27 mouse cellular contexts compared by ENCODE assay signal in the genomic region with DNA sequence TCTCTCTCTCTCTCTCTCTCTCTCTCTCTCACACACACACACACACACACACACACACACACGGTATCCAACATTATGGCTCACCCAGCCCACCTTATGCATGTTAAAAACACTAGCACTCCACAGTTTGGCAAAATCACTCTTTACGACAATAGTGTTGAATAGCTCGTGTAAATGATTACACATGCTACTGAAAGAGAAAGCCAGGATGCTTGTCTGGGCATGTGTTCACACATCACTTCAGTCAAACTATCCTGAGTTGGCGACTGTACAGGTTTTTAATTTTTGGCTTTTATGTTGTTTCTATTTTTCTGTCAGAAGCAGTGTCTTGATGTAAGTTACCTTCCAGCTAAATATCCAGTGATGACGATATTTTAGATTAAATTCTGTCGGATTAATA.
DNase-seq lines count a peak whose midpoint lies in the region; ATAC-seq lines count a peak whose summit lies in the region.
"Had no signal": no experiment of that assay in that cellular context is flagged by ENCODE, and none has a peak within 500 bp of the region (broad histone marks: within the 10 kb centered on the region; RNA-seq: fewer than 3 reads in every experiment).

No protein-coding gene starts in this region.

- no peaks in the 10 kb centered on the region for H3K27me3 ChIP-seq in embryonic facial prominence, embryonic 14.5 days (replicated peaks; ENCODE audit: control insufficient read depth, insufficient read depth, low read length)
- no peaks in the 10 kb centered on the region for H3K27me3 ChIP-seq in embryonic facial prominence, embryonic 10.5 days (replicated peaks; ENCODE audit: low read depth, poor library complexity, severe bottlenecking)
- H3K27me3 ChIP-seq in forebrain, embryonic 16.5 days (replicated peaks; ENCODE audit: control insufficient read depth, insufficient read depth, low read length): no peaks in the 10 kb centered on the region
- no peaks in the 10 kb centered on the region for H3K27me3 ChIP-seq in forebrain, embryonic 11.5 days (ENCODE audit: control insufficient read depth, insufficient read depth, low read length)
- H3K27me3 ChIP-seq in midbrain, embryonic 11.5 days (ENCODE audit: control insufficient read depth, insufficient read depth, low read length): no peaks in the 10 kb centered on the region
- no peaks in the 10 kb centered on the region for H3K27me3 ChIP-seq in midbrain, embryonic 14.5 days (ENCODE audit: control insufficient read depth, insufficient read depth, low read length)
- H3K27me3 ChIP-seq: embryonic facial prominence, embryonic 12.5 days; embryonic facial prominence, embryonic 15.5 days; forebrain, embryonic 12.5 days; Patski had no signal

- no peak for ATAC-seq in embryonic facial prominence, embryonic 14.5 days (ENCODE audit: low read depth)
- ATAC-seq in forebrain, embryonic 16.5 days: peak; percentile 77
- ATAC-seq in forebrain, embryonic 11.5 days (replicated peaks; ENCODE audit: low FRiP score): no peak
- no peak for ATAC-seq in midbrain, embryonic 11.5 days (ENCODE audit: low FRiP score)
- ATAC-seq in midbrain, embryonic 14.5 days (ENCODE audit: low FRiP score, low TSS enrichment): no peak
- ATAC-seq: activated CD4-positive, CD25-positive, alpha-beta regulatory T cell, adult 4 months; CD4-positive, CD25-positive, alpha-beta regulatory T cell, adult 4 months; Patski had no signal

- H3K36me3 ChIP-seq in embryonic facial prominence, embryonic 14.5 days (ENCODE audit: control insufficient read depth, insufficient read depth, low read length): no peaks in the 10 kb centered on the region
- no peaks in the 10 kb centered on the region for H3K36me3 ChIP-seq in embryonic facial prominence, embryonic 10.5 days (replicated peaks)
- no peaks in the 10 kb centered on the region for H3K36me3 ChIP-seq in forebrain, embryonic 16.5 days (ENCODE audit: control insufficient read depth, insufficient read depth)
- H3K36me3 ChIP-seq in forebrain, embryonic 11.5 days (ENCODE audit: control insufficient read depth, insufficient read depth, low read length): no peaks in the 10 kb centered on the region
- H3K36me3 ChIP-seq in midbrain, embryonic 11.5 days (ENCODE audit: control insufficient read depth, insufficient read depth, low read length): no peaks in the 10 kb centered on the region
- H3K36me3 ChIP-seq in midbrain, embryonic 14.5 days (ENCODE audit: control insufficient read depth, insufficient read depth, low read length): no peaks in the 10 kb centered on the region
- H3K36me3 ChIP-seq: embryonic facial prominence, embryonic 12.5 days; embryonic facial prominence, embryonic 15.5 days; forebrain, embryonic 12.5 days; G1E had no signal

- DNase-seq in embryonic facial prominence, embryonic 14.5 days (ENCODE audit: low spot score): peak; percentile 66
- no peak for DNase-seq in embryonic facial prominence, embryonic 10.5 days (ENCODE audit: low spot score)
- no peak for DNase-seq in forebrain, embryonic 11.5 days (ENCODE audit: low spot score)
- peak; percentile 28 for DNase-seq in midbrain, embryonic 11.5 days (ENCODE audit: low spot score, missing footprints)
- DNase-seq in midbrain, embryonic 14.5 days: no peak
- DNase-seq in thymus, postnatal 4 days: peak; percentile 1
- no peak for DNase-seq in thymus, postnatal 25 days
- DNase-seq: adrenal gland, adult 8-10 months; adrenal gland, postnatal 14 days; adrenal gland, postnatal 36 days; B cell, adult 2 months; cerebellum, adult 11 months; cerebellum, adult 18-20 months; cerebellum, adult 8-10 months; cerebellum, adult 9-11 months; cerebellum, postnatal 14 days; cerebellum, postnatal 36 days; embryo, embryonic 11 days had no signal

- no peaks in the 10 kb centered on the region for H3K4me1 ChIP-seq in embryonic facial prominence, embryonic 14.5 days (ENCODE audit: control insufficient read depth, insufficient read depth, low read length)
- H3K4me1 ChIP-seq in embryonic facial prominence, embryonic 10.5 days: peaks cover 4% of the 10 kb centered on the region; the same call in 1 of the 2 replicates
- no peaks in the 10 kb centered on the region for H3K4me1 ChIP-seq in forebrain, embryonic 16.5 days (replicated peaks; ENCODE audit: control insufficient read depth, insufficient read depth, low read length)
- H3K4me1 ChIP-seq in forebrain, embryonic 11.5 days (replicated peaks; ENCODE audit: control insufficient read depth, insufficient read depth, low read length): no peaks in the 10 kb centered on the region
- H3K4me1 ChIP-seq in midbrain, embryonic 11.5 days (ENCODE audit: control insufficient read depth, insufficient read depth, low read length): no peaks in the 10 kb centered on the region
- no peaks in the 10 kb centered on the region for H3K4me1 ChIP-seq in midbrain, embryonic 14.5 days (ENCODE audit: control insufficient read depth, insufficient read depth, low read length)
- H3K4me1 ChIP-seq: embryonic facial prominence, embryonic 12.5 days; embryonic facial prominence, embryonic 15.5 days; forebrain, embryonic 12.5 days had no signal

- WGBS in embryonic facial prominence, embryonic 14.5 days: 75% methylated on average over 6 of the region's 6 CpGs
- 89% methylated on average over 6 of the region's 6 CpGs for WGBS in embryonic facial prominence, embryonic 10.5 days
- WGBS in forebrain, embryonic 16.5 days: 62% methylated on average over 6 of the region's 6 CpGs
- WGBS in forebrain, embryonic 11.5 days: 91% methylated on average over 6 of the region's 6 CpGs
- WGBS in midbrain, embryonic 11.5 days: 92% methylated on average over 6 of the region's 6 CpGs
- 90% methylated on average over 6 of the region's 6 CpGs for WGBS in midbrain, embryonic 14.5 days

- no peak overlapping the region for H3K4me3 ChIP-seq in embryonic facial prominence, embryonic 14.5 days (ENCODE audit: low read depth, low read length)
- H3K4me3 ChIP-seq in embryonic facial prominence, embryonic 10.5 days: no peak overlapping the region
- no peak overlapping the region for H3K4me3 ChIP-seq in forebrain, embryonic 16.5 days (replicated peaks; ENCODE audit: low read length)
- H3K4me3 ChIP-seq in forebrain, embryonic 11.5 days (ENCODE audit: low read depth, low read length): no peak overlapping the region
- H3K4me3 ChIP-seq in midbrain, embryonic 11.5 days (ENCODE audit: low read depth, low read length): no peak overlapping the region
- H3K4me3 ChIP-seq in midbrain, embryonic 14.5 days (replicated peaks; ENCODE audit: low read depth, low read length): no peak overlapping the region
- H3K4me3 ChIP-seq: embryonic facial prominence, embryonic 12.5 days; embryonic facial prominence, embryonic 15.5 days; erythroblast, embryonic 14.5 days; forebrain, embryonic 12.5 days had no signal

- no peaks in the 10 kb centered on the region for H3K9me3 ChIP-seq in embryonic facial prominence, embryonic 14.5 days (ENCODE audit: control insufficient read depth, low read length)
- no peaks in the 10 kb centered on the region for H3K9me3 ChIP-seq in embryonic facial prominence, embryonic 10.5 days
- no peaks in the 10 kb centered on the region for H3K9me3 ChIP-seq in forebrain, embryonic 16.5 days (ENCODE audit: control insufficient read depth, low read length)
- no peaks in the 10 kb centered on the region for H3K9me3 ChIP-seq in forebrain, embryonic 11.5 days (ENCODE audit: control insufficient read depth, low read length)
- no peaks in the 10 kb centered on the region for H3K9me3 ChIP-seq in midbrain, embryonic 11.5 days (ENCODE audit: control insufficient read depth, low read length)
- H3K9me3 ChIP-seq in midbrain, embryonic 14.5 days (ENCODE audit: control insufficient read depth, low read length): no peaks in the 10 kb centered on the region
- H3K9me3 ChIP-seq: embryonic facial prominence, embryonic 12.5 days; embryonic facial prominence, embryonic 15.5 days; forebrain, embryonic 12.5 days had no signal

- H3K4me2 ChIP-seq in embryonic facial prominence, embryonic 14.5 days (ENCODE audit: low read depth, low read length): no peak overlapping the region
- H3K4me2 ChIP-seq in forebrain, embryonic 16.5 days (ENCODE audit: low read length): no peak overlapping the region
- no peak overlapping the region for H3K4me2 ChIP-seq in forebrain, embryonic 11.5 days (ENCODE audit: low read depth, low read length, severe bottlenecking)
- no peak overlapping the region for H3K4me2 ChIP-seq in midbrain, embryonic 11.5 days
- H3K4me2 ChIP-seq in midbrain, embryonic 14.5 days (ENCODE audit: low read length): no peak overlapping the region
- H3K4me2 ChIP-seq: embryonic facial prominence, embryonic 12.5 days; embryonic facial prominence, embryonic 15.5 days; forebrain, embryonic 12.5 days had no signal

- no peak overlapping the region for H3K9ac ChIP-seq in embryonic facial prominence, embryonic 14.5 days (ENCODE audit: low read depth, low read length)
- no peak overlapping the region for H3K9ac ChIP-seq in forebrain, embryonic 16.5 days (replicated peaks; ENCODE audit: low read depth, low read length)
- no peak overlapping the region for H3K9ac ChIP-seq in forebrain, embryonic 11.5 days (ENCODE audit: low read length)
- H3K9ac ChIP-seq in midbrain, embryonic 11.5 days (ENCODE audit: low read length): no peak overlapping the region
- H3K9ac ChIP-seq in midbrain, embryonic 14.5 days (replicated peaks; ENCODE audit: low read length): no peak overlapping the region
- H3K9ac ChIP-seq: embryonic facial prominence, embryonic 12.5 days; embryonic facial prominence, embryonic 15.5 days; forebrain, embryonic 12.5 days had no signal

- no peak overlapping the region for H3K27ac ChIP-seq in embryonic facial prominence, embryonic 14.5 days (replicated peaks; ENCODE audit: low read depth, low read length)
- no peak overlapping the region for H3K27ac ChIP-seq in embryonic facial prominence, embryonic 10.5 days (replicated peaks)
- no peak overlapping the region for H3K27ac ChIP-seq in forebrain, embryonic 16.5 days (ENCODE audit: low read length)
- no peak overlapping the region for H3K27ac ChIP-seq in forebrain, embryonic 11.5 days (ENCODE audit: low read depth, low read length)
- no peak overlapping the region for H3K27ac ChIP-seq in midbrain, embryonic 11.5 days (ENCODE audit: low read depth, low read length)
- no peak overlapping the region for H3K27ac ChIP-seq in midbrain, embryonic 14.5 days (replicated peaks; ENCODE audit: low read depth, low read length)
- H3K27ac ChIP-seq: embryonic facial prominence, embryonic 12.5 days; embryonic facial prominence, embryonic 15.5 days; forebrain, embryonic 12.5 days had no signal

Comparison
In these comparisons a context has a peak if more than half of its experiments do, and no peak if none do; other contexts are left out.
1. DNase-seq: peak in embryonic facial prominence, embryonic 14.5 days (single experiment), midbrain, embryonic 11.5 days (single experiment) and thymus, postnatal 4 days (single experiment); none in embryonic facial prominence, embryonic 10.5 days (single experiment), forebrain, embryonic 11.5 days (single experiment), midbrain, embryonic 14.5 days (single experiment) and thymus, postnatal 25 days (single experiment).